Mouse (Mus musculus): ENCODE data around the gene Cd3d.

- TF ChIP-seq POLR2A (IDR thresholded peaks at IDR 0.05; ENCODE audit: borderline replicate concordance, control insufficient read depth, low read depth, low read length) (no peak), CTCF (IDR thresholded peaks at IDR 0.05; ENCODE audit: control insufficient read depth, insufficient read depth, low read length) (no peak)
Measured at GRCm38 (mm10) chr9:44981676-44982075, at the start of gene Cd3d.
